Mouse (Mus musculus) E14TG2a.4 (cell line): ENCODE results near the gene Stmn1.
"Not testable (repeated sequence)": the region's sequence is repeated elsewhere in the genome, so short reads cannot be mapped to it uniquely, and the experiment has no call there.

Experiments used
- H3K27me3 ChIP-seq: 2 replicates; pipeline ENCODE4 v1.6.1; 2014; ENCODE audit warnings: low read length, control low read depth; ENCODE audit not compliant: insufficient read depth
- H3K36me3 ChIP-seq: 2 replicates; pipeline ENCODE4 v1.6.1; 2014; ENCODE audit warnings: low read length, control low read depth; ENCODE audit not compliant: insufficient read depth
- H3K4me1 ChIP-seq: replicated peaks from 2 replicates; pipeline ENCODE4 v1.6.1; 2014; ENCODE audit warnings: low read depth, low read length, control low read depth
- H3K4me3 ChIP-seq: replicated peaks from 2 replicates; pipeline ENCODE4 v1.5.1; 2014; ENCODE audit warnings: mild to moderate bottlenecking, low read length
- H3K9me3 ChIP-seq: 2 replicates; pipeline ENCODE4 v1.6.1; 2014; ENCODE audit warnings: low read length, control low read depth
- CTCF ChIP-seq: conservative IDR thresholded peaks from 2 replicates; pipeline ENCODE4 v1.5.1; 2014; ENCODE audit warnings: low read length
- NANOG ChIP-seq: IDR thresholded peaks from 2 replicates; pipeline ENCODE4 v1.6.1; 2014; ENCODE audit warnings: borderline replicate concordance, low read length, mixed read lengths
- POU5F1 ChIP-seq: IDR thresholded peaks from 2 replicates; pipeline ENCODE4 v1.6.1; 2014; ENCODE audit warnings: low read length, borderline replicate concordance

Gene Stmn1

GRCm38 (mm10) chr4:134497223-134497622, 29.1 kb downstream of the Stmn1 start:
- H3K36me3 ChIP-seq, result no peaks in the 10 kb centered on the region
- H3K4me3 ChIP-seq, result peak overlapping the region; percentile 66
- no peak for TF ChIP-seq POU5F1
- no peak for TF ChIP-seq NANOG
- no peak for TF ChIP-seq CTCF
- H3K9me3 ChIP-seq, result no peaks in the 10 kb centered on the region
- H3K27me3 ChIP-seq, result peaks cover 30% of the 10 kb centered on the region
- H3K4me1 ChIP-seq, result peaks cover 60% of the 10 kb centered on the region

- Histone ChIP-seq H3K4me1 (peaks cover 62% of the 10 kb centered on the region), H3K4me3 (no peak overlapping the region), H3K36me3 (no peaks in the 10 kb centered on the region), H3K27me3 (peaks cover 30% of the 10 kb centered on the region), H3K9me3 (no peaks in the 10 kb centered on the region)
- no peak for TF ChIP-seq NANOG
- TF ChIP-seq CTCF, result no peak
- no peak for TF ChIP-seq POU5F1
Observed at GRCm38 (mm10) chr4:134497986-134498731, 30.0 kb downstream of the Stmn1 start.

GRCm38 (mm10) chr4:134498983-134499382, 30.9 kb downstream of the Stmn1 start:
- H3K27me3 ChIP-seq, result peaks cover 30% of the 10 kb centered on the region
- H3K4me3 ChIP-seq, H3K9me3 ChIP-seq, H3K36me3 ChIP-seq: not testable (repeated sequence)
- peaks cover 62% of the 10 kb centered on the region for H3K4me1 ChIP-seq

GRCm38 (mm10) chr4:134501095-134501494, 33.0 kb downstream of the Stmn1 start:
- no peaks in the 10 kb centered on the region for H3K36me3 ChIP-seq
- H3K4me1 ChIP-seq, result peaks cover 45% of the 10 kb centered on the region
- peaks cover 24% of the 10 kb centered on the region for H3K27me3 ChIP-seq
- TF ChIP-seq NANOG (no peak), POU5F1 (no peak), CTCF (no peak)
- no peaks in the 10 kb centered on the region for H3K9me3 ChIP-seq
- no peak overlapping the region for H3K4me3 ChIP-seq

- no peak for TF ChIP-seq POU5F1
- no peak for TF ChIP-seq CTCF
- no peak for TF ChIP-seq NANOG
- Histone ChIP-seq H3K27me3 (peaks cover 15% of the 10 kb centered on the region), H3K4me3 (no peak overlapping the region), H3K4me1 (peaks cover 47% of the 10 kb centered on the region), H3K36me3 (no peaks in the 10 kb centered on the region), H3K9me3 (no peaks in the 10 kb centered on the region)
Observed at GRCm38 (mm10) chr4:134503686-134504357, 35.7 kb downstream of the Stmn1 start.

- Histone ChIP-seq H3K36me3 (no peaks in the 10 kb centered on the region), H3K9me3 (no peaks in the 10 kb centered on the region), H3K27me3 (peaks cover 14% of the 10 kb centered on the region), H3K4me1 (peaks cover 46% of the 10 kb centered on the region), H3K4me3 (no peak overlapping the region)
- TF ChIP-seq NANOG (no peak), CTCF (no peak), POU5F1 (no peak)
Observed at GRCm38 (mm10) chr4:134505303-134505789, 37.2 kb downstream of the Stmn1 start.

- TF ChIP-seq NANOG (no peak), POU5F1 (no peak), CTCF (no peak)
- Histone ChIP-seq H3K9me3 (no peaks in the 10 kb centered on the region), H3K36me3 (no peaks in the 10 kb centered on the region), H3K27me3 (peaks cover 13% of the 10 kb centered on the region), H3K4me3 (no peak overlapping the region), H3K4me1 (peaks cover 44% of the 10 kb centered on the region)
Observed at GRCm38 (mm10) chr4:134505966-134506594, 38.0 kb downstream of the Stmn1 start.

- H3K27me3 ChIP-seq, result peaks cover 13% of the 10 kb centered on the region
- H3K9me3 ChIP-seq, result no peaks in the 10 kb centered on the region
- no peaks in the 10 kb centered on the region for H3K36me3 ChIP-seq
- no peak for TF ChIP-seq NANOG
- no peak for TF ChIP-seq POU5F1
- no peak for TF ChIP-seq CTCF
- H3K4me3 ChIP-seq, result peak overlapping the region; percentile 68
- peaks cover 41% of the 10 kb centered on the region for H3K4me1 ChIP-seq
Observed at GRCm38 (mm10) chr4:134506713-134507112, 38.6 kb downstream of the Stmn1 start.
